Mouse (Mus musculus) gastrocnemius, postnatal 25 days (tissue): ENCODE data around the gene Rps6kb2. TPM values are rescaled to one million over a fixed set of nuclear protein-coding genes. Genes with fewer than 3 reads are reported as not detected.
"Not testable (repeated sequence)": the region's sequence is repeated elsewhere in the genome, so short reads cannot be mapped to it uniquely, and the experiment has no call there.

Source experiments
- DNase-seq: peaks from one replicate; pipeline ENCODE4 v3.0.0; 2022
- total RNA-seq, 2 experiments: library from RNA; stranded (reverse); gene quantifications; 1 replicate in 1 of 2; 2 replicates in 1 of 2; pipeline ENCODE4 v1.2.3; 2021

Rps6kb2 gene
- total RNA-seq, 2 experiments from 2014 or later: 19.9 to 24.4 TPM

DNA sequence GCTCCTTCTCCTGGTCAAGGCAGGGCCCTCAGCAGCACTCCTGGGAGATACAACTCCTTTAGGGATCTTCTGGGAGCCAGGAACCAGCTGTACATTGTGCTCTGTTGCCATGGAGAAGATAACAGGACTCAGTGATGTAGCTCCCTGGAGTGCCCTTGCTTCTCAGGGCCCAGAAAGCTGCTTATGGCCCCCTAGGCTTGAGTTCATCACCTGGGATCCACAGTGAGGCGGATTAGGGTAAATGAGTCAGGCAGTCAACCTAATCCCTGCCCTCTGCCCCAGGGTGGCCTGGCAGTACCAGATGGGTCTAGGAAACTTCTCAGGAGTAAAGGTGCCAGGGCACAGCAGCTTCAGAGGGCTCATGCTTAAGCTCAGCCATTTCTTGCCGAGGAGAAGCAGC is 23.7 kb downstream of the Rps6kb2 start, which contains the start of gene Gpr152:
Gene Gpr152 (plus strand): TSS at position 342 of the 400 bp plus-strand sequence.
- no peak for DNase-seq

DNA sequence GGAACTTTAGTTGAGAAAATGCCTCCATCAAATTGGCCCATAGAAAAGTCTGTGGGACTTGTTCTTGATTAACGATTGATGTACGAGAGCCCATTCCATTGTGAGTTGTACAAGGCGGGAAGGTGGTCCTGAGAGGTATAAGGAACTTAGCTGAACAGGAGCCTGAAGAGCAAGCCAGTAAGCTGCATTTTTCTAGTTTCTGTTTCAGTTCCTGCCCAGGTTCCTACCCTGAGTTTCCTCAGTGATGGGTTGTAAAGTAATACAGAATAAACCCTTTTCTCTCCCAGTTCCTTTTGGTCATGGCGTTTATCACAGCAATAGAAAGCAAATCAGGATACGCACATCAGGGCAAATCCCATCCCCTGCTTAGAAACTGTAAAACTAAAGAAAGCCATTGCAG is 25.2 kb downstream of the Rps6kb2 start:
- DNase-seq: no peak

DNA sequence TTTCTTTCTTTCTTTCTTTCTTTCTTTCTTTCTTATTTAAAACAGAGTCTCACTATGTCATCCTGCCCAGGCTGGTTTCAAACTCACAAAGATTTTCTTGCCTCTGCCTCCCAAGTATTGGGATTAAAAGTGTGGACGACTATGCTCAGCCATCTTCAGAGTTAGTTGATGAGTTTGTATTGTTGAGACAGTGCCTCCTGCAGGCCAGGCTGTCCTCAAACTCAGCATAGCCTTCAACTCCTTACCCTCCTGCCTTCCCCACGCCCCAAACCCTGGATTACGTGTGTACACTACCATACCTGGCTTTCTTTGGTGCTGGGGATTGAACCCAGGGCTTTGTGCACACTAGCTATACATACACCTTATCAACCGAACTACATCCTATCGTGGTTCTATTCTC is 26.7 kb downstream of the Rps6kb2 start:
- no peak for DNase-seq

DNA sequence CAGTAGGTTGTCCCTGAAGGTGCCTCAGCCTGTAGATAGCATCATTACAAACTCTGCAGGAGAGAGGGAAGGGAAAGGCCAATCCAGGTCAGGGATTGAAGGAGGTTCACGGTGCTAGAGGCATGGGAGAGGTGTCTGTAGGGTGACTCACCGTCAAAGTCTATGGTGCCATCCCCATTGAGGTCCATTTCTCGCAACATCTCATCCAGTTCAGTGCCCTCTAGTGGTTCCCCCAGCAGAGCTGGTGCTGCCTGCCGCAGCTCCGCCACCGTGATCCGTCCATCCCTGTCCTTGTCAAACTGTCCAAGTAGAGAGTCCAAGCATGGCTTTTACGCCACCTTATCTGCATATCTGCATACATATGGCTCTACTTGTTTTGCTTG is 27.2 kb downstream of the Rps6kb2 start:
- DNase-seq: not testable (repeated sequence)

DNA sequence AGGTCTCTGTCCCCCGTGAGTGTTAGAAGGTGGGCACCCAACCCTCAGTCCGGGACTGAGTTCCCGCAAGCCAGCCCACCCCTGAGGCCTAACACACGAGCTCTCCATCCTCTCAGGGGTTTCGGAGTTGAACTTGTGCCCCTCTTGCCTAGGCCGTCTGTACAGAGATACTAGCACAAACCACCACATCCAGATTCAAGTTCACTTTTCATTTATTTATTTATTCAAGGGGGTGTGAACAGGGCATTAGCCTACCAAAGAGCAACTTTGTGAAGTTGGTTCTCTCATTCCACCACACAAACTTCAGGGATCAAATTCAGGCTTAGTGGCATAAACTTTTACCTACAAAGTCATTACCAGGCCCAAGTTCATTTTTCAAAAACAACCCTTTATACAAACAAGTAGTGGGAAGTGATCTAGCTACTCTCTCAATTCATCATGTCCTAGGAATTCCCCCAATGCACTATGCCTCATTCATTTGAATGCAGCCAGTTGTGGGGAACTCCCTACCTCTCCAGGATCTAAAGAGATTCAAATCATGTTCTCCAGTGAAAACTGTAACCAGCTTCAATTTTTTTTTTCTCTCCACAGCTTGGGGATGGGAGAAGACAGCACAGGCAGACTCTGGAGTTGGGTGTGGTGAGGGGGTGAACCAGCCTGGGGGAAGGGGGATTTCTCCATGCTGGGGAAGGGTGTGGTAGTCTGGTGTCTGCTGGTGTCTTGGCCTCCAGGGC is 27.8 kb downstream of the Rps6kb2 start:
- not testable (repeated sequence) for DNase-seq

DNA sequence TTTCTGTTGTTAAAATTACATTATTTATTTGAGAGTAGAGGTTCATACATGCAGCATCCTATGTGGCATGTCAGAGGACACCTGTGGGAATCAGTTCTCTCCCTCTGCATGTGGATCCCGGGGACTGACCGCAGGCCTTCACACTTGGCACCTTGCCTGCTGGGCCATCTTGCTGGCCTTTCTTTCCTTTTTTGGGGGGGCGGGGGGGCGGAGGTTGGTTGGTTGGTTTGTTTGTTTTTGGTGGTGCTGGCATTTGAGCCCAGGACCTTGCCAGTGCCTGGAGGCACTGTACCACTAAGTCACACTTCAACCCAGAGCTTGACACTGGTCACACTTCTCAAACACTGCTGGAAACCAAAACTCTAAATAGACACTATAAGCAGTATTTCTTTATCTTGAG is 28.8 kb downstream of the Rps6kb2 start:
- DNase-seq: no peak

DNA sequence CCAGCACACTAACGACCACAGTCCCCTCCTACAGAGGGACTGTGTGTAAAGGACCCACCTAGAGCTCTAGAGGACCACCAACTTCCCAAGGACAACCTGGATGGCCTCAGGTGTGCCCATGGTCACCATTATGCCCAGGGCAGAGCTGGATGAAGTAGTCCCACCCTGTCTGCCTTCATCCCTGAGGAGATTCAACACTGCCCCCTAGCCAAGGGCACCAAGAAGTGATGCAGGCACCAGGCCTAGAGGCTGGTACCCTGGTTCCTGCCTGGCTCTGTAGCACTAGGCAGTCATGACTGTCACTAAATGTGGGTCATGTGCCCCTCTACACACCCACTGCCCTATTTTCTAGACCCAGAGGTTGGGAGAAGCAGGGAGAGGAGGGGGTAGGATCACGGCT is 31.4 kb downstream of the Rps6kb2 start:
- no peak for DNase-seq

DNA sequence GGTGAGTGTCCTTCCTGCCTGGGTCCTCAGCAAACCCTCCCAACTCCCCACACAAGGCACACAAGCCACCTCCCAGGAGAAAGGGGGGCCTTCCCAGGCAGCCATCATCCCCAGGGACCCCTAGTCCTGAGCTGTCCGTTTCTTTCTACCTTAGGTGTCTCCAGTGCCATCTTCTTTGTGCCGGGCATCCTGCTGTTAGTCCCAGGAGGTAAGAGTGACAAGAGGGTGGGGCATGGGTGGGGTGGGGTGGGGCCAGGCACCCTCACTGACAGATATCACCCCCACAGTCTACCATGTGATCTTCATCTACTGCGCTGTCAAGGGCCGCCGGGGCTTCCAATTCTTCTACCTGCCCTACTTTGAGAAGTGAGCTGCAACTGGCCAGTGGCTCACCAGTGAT is 32.1 kb downstream of the Rps6kb2 start:
- no peak for DNase-seq

DNA sequence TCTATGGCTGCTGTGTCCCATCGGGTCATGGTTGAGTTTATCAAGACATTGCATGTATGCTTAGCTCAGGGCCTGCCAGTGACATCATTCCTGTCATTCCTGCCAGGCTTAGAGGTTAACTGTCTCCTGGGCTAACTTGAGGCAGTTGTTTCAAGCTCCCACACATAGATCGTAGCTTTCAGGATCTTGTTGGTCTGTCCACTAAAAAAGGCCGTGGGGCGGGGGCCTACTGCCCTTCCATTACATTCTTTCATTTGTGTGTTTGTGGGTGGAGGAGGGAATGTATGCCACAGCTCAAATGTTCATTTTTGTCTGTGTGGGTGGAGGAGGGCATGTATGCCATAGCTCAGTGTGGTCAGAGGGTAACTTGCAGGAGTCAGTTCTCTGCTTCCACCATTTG is 33.0 kb downstream of the Rps6kb2 start:
- no peak for DNase-seq

DNA sequence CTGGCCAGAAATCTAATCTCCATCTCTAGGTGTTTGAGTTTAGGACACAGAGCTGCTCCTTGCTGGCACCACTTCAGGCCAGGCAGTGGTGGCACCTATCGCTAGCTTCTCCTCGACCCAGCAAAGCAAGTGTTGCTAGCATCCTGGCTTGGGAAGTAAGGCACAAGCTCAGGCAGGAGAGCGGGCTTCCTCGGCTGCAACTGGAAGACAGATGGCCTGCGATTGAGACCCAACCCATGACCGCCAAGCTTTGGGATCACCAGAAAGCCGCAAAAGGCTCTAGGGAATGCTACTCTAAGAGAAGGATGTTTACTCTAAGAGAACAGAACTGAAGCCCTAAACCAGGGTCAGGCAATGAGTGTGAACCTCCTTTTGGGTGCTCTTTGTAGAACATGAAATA is 33.7 kb downstream of the Rps6kb2 start:
- no peak for DNase-seq

DNA sequence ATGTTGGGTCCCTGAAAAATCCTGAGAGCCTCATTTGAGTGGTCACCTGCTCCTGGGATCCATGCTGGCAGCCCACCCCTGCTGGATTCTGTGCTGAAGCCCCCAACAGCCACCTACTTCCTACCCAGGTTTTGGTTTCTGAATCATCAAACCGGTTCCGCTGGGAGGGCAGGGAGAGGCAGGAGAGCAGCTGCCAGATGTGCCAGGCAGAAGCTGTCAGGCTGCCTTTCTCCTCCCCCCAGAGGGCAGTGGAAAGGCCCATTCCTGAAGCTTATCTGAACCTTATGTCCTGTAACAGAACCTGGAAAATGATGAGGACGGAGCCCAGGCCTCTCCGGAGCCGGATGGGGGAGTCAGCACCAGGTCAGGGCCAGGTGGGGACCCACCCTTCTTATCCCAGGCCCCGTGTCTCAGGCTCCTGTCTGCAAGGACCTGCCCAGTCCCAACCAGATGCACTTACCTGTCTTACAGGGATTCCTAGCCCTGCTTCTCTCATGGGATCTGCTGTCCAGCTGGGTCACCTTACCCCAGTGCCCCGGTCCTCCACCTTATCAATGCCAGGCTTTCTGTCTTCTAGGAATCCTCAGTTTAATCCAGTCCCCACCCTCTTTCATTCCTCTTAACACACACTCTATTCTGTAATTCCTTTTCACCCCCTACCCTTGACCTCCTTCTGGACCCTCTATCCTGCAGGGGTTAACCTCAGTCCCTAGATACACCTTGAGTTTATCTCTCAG is 36.2 kb downstream of the Rps6kb2 start:
- no peak for DNase-seq

DNA sequence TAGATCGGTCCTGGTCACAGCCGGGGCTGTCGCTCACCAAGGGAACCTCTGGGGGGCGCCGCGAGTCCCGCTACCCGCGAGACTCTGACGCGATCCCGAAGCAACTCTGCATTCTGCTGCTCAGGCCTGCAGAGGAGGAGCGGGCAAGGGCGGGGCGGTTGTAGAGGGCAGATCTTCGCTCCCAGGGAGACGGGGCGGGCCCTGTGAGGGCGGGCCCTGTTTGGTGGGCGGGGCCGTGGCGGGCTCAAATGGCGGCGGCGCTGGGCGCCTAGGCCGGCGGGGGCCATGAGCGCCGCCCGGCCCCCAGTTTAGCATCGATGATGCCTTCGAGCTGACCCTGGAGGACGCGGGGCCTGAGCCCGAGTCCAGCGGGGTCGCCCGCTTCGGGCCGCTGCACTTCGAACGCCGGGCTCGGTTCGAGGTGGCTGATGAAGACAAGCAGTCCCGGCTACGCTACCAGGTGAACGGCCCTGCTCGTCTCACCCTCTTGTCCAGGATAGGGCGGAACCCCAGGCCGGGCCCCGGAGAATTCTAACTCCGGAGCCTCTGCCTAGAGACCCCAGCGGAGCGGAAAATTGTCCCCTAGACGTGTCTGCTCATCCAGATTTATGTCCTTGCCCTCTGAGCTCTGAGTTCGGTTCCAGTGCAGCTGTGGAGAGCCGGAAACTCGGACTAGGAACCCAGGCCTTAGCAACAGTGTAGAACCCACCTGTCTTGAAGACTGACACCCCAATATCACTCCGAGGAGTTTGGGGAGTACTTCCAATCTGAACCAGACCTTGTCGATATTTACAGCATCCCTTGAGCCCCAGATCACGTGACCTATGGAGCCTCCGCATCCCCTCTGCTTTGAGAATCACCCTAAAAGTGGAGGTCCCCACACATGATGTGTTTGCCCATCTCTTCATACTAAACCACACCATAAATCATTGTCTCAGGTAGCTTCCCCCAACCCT is 37.1 kb downstream of the Rps6kb2 start, which contains the start of gene Aip:
Gene Aip (minus strand): TSS at position 118 of the 956 bp plus-strand sequence.
- peak; percentile 99 for DNase-seq

DNA sequence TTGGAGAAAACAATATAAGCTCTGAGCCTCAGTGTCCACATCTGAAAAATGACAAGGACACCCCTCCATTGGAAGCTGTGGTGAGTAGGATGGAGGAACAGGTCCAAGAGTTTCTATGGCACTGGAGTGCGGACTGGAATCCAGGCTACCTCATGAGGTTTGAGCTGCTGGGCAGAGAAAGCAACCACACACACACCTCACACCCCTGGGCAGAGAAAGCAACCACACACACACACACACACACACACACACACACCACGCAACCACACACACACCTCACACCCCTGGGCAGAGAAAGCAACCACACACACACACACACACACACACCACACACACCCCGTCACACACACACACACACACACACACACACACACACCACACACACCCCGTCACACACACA is 37.9 kb downstream of the Rps6kb2 start:
- not testable (repeated sequence) for DNase-seq

DNA sequence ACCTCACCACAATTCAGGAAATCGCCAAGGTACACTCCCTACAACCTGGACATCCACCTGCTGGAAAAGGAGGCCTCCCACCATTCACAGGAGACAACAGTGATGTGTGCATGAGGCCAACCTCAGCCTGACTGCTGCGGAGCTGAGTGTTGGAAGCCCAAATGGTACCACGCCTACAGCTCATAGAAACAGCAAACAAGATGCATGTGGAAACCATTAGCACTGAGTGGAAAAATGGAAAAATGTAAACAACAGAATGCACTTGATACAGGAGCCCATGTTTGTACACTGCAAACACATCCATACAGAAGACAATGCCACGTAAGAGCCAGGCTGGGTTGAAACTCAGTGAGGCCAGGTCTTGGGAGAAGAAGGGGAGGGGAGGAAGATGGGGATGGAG is 38.7 kb downstream of the Rps6kb2 start:
- DNase-seq: no peak

DNA sequence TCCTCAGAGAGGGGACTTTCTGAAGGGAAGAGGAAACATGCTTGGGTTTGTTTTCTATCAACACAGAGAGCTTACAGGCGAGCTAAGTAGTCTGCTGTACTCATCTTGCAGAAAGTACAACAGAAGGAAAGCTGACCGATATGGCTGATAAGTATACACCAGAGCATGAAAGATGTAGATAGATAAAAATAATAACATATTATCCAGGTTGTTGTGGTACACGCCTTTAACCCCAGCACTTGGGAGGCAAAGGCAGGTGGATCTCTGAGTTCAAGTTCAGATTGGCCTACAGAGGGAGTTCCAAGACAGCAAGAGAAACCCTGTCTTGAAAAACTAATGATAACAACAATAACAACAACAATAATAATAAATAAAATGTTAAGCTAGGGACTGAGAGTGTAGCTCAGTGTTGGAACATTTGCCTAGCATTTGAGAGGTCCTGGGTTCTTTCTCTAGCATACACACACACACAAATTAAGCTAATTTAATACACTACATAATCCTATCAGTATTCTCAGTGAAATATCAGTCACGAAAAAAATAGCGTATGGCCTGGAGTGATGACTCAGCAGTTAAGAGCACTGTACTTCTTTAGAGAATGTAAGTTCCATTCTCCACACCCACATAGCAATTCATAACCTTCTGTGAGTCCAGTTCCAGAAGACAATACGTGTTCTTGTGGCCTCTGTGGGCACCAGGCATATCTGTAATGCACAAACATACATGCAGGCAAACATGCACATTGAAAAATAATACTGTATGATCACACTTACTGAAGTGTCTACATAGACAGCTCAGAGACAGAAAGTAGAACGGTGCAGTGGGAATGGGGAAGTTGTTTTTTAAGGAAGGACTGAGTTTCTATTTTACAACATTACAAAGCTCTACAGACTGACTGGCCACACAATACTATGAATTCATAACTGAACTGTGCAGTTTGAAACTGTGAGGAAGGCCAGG is 40.5 kb downstream of the Rps6kb2 start:
- no peak for DNase-seq

DNA sequence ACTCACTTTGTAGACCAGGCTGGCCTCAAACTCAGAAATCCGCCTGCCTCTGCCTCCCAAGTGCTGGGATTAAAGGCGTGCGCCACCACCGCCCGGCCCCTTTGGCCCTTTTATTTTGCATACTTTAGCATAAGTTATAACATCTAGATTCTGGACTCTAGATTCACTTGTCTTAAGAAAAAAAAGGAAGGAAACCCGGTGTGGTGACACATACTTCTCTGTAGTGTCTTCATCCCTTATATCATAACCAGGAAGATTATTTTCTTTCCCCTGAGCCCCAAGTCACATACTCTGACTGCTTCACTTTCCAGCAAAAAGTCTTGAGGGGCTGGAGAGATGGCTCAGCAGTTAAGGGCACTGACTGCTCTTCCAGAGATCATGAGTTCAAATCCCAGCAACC is 41.3 kb downstream of the Rps6kb2 start:
- not testable (repeated sequence) for DNase-seq

DNA sequence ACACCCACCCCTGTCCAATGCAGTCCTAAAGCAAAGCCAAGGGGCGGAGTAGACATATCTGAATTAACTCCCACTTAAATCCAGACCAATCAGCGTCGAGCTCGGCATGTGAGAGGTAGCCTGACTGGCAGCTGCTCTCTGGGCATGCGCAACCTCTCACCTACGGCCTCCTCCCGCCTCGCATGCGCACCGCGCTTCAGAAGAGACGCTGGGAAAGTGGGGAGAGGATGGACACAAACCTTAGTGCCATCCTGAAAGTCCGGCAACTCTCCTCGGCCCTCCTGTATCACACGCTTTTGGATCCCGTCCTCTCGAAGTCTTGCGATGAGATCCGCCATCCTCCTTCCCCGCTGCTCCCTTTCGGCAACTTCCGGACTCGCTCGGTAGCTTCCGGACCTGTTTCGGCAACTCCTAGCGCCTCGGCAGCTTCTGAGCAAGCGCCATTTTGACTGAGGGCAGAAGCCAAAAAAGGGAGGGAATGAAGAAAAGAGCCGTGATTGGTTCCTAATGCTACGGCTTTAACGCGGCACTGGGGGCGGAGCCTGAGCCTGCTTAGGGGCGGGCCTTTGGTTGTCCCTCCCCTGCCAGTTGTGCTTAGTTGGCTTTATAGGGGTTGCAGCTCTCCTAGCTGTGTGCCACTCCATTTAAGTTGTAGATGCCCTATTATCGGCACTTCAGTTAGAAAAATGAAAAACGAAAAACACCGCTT is 41.9 kb downstream of the Rps6kb2 start:
- DNase-seq: peak; percentile 97

DNA sequence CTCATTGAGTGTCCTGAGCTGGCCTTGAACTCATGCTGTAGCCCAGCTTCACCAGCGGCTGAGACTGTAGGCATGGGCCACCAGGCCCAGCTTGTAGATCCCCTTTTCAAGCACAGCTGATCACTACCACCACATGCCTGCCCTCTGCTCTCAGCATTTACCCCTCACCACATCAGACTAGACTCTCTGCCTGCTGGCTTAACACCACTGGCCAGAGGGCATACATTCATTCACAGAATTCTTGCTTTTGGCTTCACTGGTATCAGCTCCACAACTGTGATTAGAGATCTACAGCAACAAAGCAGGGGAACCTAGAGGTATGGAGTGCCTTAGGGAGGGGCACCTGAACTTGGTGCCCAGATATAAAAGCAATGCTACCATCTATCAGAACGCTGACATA is 42.7 kb downstream of the Rps6kb2 start:
- DNase-seq: no peak

DNA sequence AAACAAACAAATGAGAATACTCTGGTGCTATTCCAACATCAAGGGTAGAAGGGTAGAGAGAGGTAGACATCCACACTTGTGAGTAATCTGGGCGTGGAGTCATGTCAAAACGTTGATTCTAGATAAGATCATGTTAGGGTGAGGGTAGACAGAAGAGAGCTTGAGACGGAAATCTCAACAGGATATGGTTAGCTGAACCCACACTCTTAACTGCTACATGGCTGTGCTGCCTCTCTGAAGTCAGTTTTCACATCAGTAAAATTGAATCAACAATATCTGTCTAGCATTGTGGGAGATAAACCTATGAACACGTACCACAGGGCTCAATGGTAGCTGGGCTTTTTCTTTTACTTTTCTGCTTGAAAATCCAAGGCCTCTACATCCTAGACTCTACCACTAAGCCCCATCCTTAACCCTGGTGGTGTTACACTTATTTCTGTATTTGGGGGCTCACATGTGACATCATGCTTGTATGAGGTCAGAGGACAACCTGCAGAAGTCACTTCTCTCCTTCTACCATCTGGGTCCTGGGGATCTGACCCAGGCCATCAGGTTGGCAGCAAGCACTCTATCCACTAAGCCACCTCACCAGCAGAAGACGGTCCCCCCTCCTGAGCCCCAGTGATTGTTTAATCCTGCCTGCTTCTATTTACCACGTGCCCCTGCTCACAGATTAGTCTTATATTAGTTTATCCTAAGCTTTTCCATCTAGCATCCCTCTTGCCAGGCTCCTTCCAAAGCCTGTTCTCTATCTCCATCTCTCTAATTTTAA is 43.3 kb downstream of the Rps6kb2 start:
- no peak for DNase-seq

DNA sequence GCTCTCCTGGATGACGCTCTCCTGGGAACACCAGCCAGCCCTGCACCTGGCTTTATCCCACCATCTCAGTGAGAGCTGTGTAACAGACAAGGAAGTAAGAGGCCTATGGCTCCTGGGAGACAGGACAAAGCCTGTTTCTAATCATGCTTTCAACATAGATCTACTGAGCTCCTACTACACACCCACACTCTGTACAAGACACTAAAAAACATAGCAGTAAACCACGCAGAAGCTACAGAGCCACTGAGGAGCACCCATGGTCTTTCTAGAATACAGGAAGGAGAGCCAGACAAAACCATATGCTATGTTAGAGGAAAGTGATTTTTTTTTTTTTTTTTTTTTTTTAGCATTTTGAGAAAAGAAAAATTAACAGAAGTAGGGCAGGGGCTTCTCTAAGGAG is 44.8 kb downstream of the Rps6kb2 start:
- no peak for DNase-seq
